Mouse (Mus musculus): Measurements from ENCODE around the gene Ints12. TPM values are rescaled to one million over a fixed set of nuclear protein-coding genes. Genes with fewer than 3 reads are reported as not detected.

Gene Ints12
- total and polyA plus RNA-seq, 3 experiments: 21.5 to 37.9 (median 36.2) TPM

DNA sequence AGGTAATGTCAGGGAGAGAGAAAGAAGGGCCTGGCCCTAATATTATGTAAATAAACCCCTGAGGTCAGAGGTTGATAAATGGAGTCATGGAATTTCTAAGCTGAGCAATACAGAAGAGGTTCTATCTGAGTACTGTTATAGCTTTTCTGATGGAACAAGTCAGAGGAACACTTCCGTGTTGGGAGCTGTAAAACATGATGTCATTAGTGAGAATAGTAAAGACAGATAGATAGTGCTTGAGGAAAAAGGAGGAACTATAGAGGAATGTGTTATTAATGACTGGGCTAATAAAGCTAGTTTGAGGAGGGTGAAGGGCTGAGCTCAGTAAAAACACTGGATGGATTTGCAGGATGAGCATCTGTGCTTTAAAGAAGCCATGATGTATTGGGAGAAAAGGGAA lies 2.7 kb downstream of the Ints12 start:
- in situ Hi-C loops (cut with MboI; ENCODE audit: low pct_ligation_motif_present, low pct_unique_long_range_greater_than_20kb, low sequenced_read_pairs): no loop called here
- Histone ChIP-seq H3K4me3 (replicated peaks in 1 of 3; ENCODE audit: low read depth in 2 of 3, low read length in 2 of 3, poor library complexity in 1 of 3) (no peak overlapping the region), H3K27me3 (replicated peaks) (no peaks in the 10 kb centered on the region), H3K4me2 (ENCODE audit: insufficient read depth, low read depth, poor library complexity, severe bottlenecking) (no peak overlapping the region), H3K4me1 (ENCODE audit: control insufficient read depth in 1 of 2, insufficient read depth in 2 of 2) (peaks cover 5 to 29% of the 10 kb centered on the region in 2 experiments), H3K9me3 (replicated peaks; ENCODE audit: low read length) (no peaks in the 10 kb centered on the region), H3K27ac (ENCODE audit: insufficient read depth, low read depth) (no peak overlapping the region), H3K36me3 (replicated peaks in 1 of 2; ENCODE audit: control insufficient read depth in 1 of 2, insufficient read depth in 1 of 2, low read length in 1 of 2) (peaks cover 18 to 42% of the 10 kb centered on the region in 2 experiments), H3K79me2 (replicated peaks; ENCODE audit: control insufficient read depth, extremely low read depth, insufficient read depth, poor library complexity, severe bottlenecking) (peaks cover 35% of the 10 kb centered on the region), H3K9ac (ENCODE audit: insufficient read depth, low read depth) (no peak overlapping the region)
- no peak for TF ChIP-seq UBTF (IDR thresholded peaks at IDR 0.05; ENCODE audit: low read depth, low read length)
- no peak for TF ChIP-seq ZNF384 (IDR thresholded peaks at IDR 0.05; ENCODE audit: low read depth, low read length)
- no peak for TF ChIP-seq RCOR1 (conservative IDR thresholded peaks at IDR 0.05; ENCODE audit: low read depth, low read length)
- TF ChIP-seq MAFK (IDR thresholded peaks at IDR 0.05; ENCODE audit: insufficient replicate concordance, low read length): no peak
- no peak for TF ChIP-seq TCF12 (IDR thresholded peaks at IDR 0.05; ENCODE audit: low read depth, low read length)
- TF ChIP-seq EP300 (IDR thresholded peaks at IDR 0.05; ENCODE audit: low read length): no peak
- no peak for TF ChIP-seq MAZ (IDR thresholded peaks at IDR 0.05; ENCODE audit: low read depth, low read length)
- no peak for TF ChIP-seq MAX (IDR thresholded peaks at IDR 0.05; ENCODE audit: low read length)
- TF ChIP-seq USF1 (IDR thresholded peaks at IDR 0.05; ENCODE audit: low read depth, low read length): no peak
- TF ChIP-seq ZC3H11A (IDR thresholded peaks at IDR 0.05; ENCODE audit: low read depth, low read length): no peak
- no peak for TF ChIP-seq ETS1 (conservative IDR thresholded peaks at IDR 0.05; ENCODE audit: low read depth, low read length)
- no peak for TF ChIP-seq CHD2 (IDR thresholded peaks at IDR 0.05; ENCODE audit: low read length)
- TF ChIP-seq JUN (IDR thresholded peaks at IDR 0.05; ENCODE audit: insufficient read depth, low read depth, low read length): no peak
- no peak for TF ChIP-seq E2F4 (IDR thresholded peaks at IDR 0.05; ENCODE audit: insufficient replicate concordance, low read depth, low read length)
- no peak for TF ChIP-seq SMC3 (IDR thresholded peaks at IDR 0.05; ENCODE audit: low read depth, low read length)
- no peak for TF ChIP-seq NELFE (IDR thresholded peaks at IDR 0.05; ENCODE audit: low read depth, low read length)
- no peak for DNase-seq (ENCODE audit: extremely low read depth)
- dilution Hi-C loops (cut with MboI; ENCODE audit: extremely low pct_ligation_motif_present, extremely low pct_unique_long_range_greater_than_20kb, low sequenced_read_pairs): no loop called here

DNA sequence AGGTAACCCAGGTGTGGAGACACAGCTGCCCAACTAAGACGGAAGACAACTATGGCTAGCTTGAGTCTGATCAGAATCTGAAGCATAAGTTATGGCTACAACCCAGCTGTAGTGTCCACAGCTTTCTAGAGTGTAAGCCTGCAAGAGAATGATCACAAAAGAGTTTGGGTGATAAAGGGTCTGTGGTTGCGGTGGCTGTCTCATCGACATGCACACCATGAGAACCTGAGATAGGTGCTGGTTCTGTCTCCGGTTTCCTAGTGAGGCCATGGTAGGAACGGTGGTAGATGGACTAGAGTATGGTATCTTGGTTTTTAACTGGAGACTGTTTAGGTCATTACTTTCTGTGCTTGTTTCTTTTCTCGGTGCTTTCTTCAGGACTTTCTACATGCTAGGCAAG lies 6.3 kb downstream of the Ints12 start:
- Histone ChIP-seq H3K27me3 (replicated peaks) (no peaks in the 10 kb centered on the region), H3K9me3 (replicated peaks; ENCODE audit: low read length) (no peaks in the 10 kb centered on the region), H3K4me3 (replicated peaks in 1 of 3; ENCODE audit: low read depth in 2 of 3, low read length in 2 of 3, poor library complexity in 1 of 3) (no peak overlapping the region), H3K9ac (ENCODE audit: insufficient read depth, low read depth) (no peak overlapping the region), H3K36me3 (replicated peaks in 1 of 2; ENCODE audit: control insufficient read depth in 1 of 2, insufficient read depth in 1 of 2, low read length in 1 of 2) (peaks cover 37 to 71% of the 10 kb centered on the region in 2 experiments), H3K4me1 (ENCODE audit: control insufficient read depth in 1 of 2, insufficient read depth in 2 of 2) (peaks cover 5 to 19% of the 10 kb centered on the region in 2 experiments), H3K4me2 (ENCODE audit: insufficient read depth, low read depth, poor library complexity, severe bottlenecking) (no peak overlapping the region), H3K27ac (ENCODE audit: insufficient read depth, low read depth) (no peak overlapping the region), H3K79me2 (replicated peaks; ENCODE audit: control insufficient read depth, extremely low read depth, insufficient read depth, poor library complexity, severe bottlenecking) (peaks cover 17% of the 10 kb centered on the region)
- TF ChIP-seq ZKSCAN1 (IDR thresholded peaks at IDR 0.05; ENCODE audit: borderline replicate concordance, low read depth, low read length) (no peak), MAZ (IDR thresholded peaks at IDR 0.05; ENCODE audit: low read depth, low read length) (no peak), CHD1 (IDR thresholded peaks at IDR 0.05; ENCODE audit: low read depth, low read length) (no peak), JUN (IDR thresholded peaks at IDR 0.05; ENCODE audit: insufficient read depth, low read depth, low read length) (no peak), NRF1 (IDR thresholded peaks at IDR 0.05; ENCODE audit: low read depth, low read length) (no peak), IRF4 (IDR thresholded peaks at IDR 0.05; ENCODE audit: low read depth, low read length) (no peak), TBP (conservative IDR thresholded peaks at IDR 0.05; ENCODE audit: low read depth, low read length) (no peak), CTCF (conservative IDR thresholded peaks at IDR 0.05 in 1 of 2, IDR thresholded peaks at IDR 0.05 in 1 of 2; ENCODE audit: low read depth in 2 of 2, low read length in 2 of 2) (no peak), POLR2AphosphoS2 (IDR thresholded peaks at IDR 0.05; ENCODE audit: low read depth, low read length) (no peak), GABPA (IDR thresholded peaks at IDR 0.05; ENCODE audit: insufficient replicate concordance, low read depth, low read length) (no peak), MXI1 (IDR thresholded peaks at IDR 0.05; ENCODE audit: low read depth, low read length) (no peak), HCFC1 (IDR thresholded peaks at IDR 0.05; ENCODE audit: low read depth, low read length) (no peak), MAX (IDR thresholded peaks at IDR 0.05; ENCODE audit: low read length) (no peak), KAT2A (IDR thresholded peaks at IDR 0.05; ENCODE audit: insufficient replicate concordance, low read length) (no peak), POLR2A (IDR thresholded peaks at IDR 0.05; ENCODE audit: low read depth, low read length) (no peak)
- DNase-seq (ENCODE audit: extremely low read depth): no peak
- in situ Hi-C loops (cut with MboI; ENCODE audit: low pct_ligation_motif_present, low pct_unique_long_range_greater_than_20kb, low sequenced_read_pairs) (no loop called here), dilution Hi-C loops (cut with MboI; ENCODE audit: extremely low pct_ligation_motif_present, extremely low pct_unique_long_range_greater_than_20kb, low sequenced_read_pairs) (no loop called here)
